Mouse (Mus musculus) lung, postnatal 0 days (tissue): ENCODE data around the gene Osbpl3.
A peak's percentile ranks its signal among the peaks of the same experiment; 100 is the strongest.

Source experiments
- CTCF ChIP-seq: IDR thresholded peaks from 2 replicates; pipeline ENCODE4 v1.5.1; 2016; ENCODE audit warnings: antibody characterized with exemption, mild to moderate bottlenecking
- EP300 ChIP-seq: IDR thresholded peaks from 2 replicates; pipeline ENCODE4 v1.6.1; 2016; ENCODE audit warnings: antibody characterized with exemption, mild to moderate bottlenecking, control low read depth

GRCm38 (mm10) chr6:50386497-50386896, 69.5 kb downstream of the Osbpl3 start:
- 0 out of 2 replicates have a peak, but pooled peaks have one; percentile 6 for TF ChIP-seq CTCF
- TF ChIP-seq EP300, result no peak
